Mouse (Mus musculus) heart, adult 8-10 months (tissue): ENCODE measurements around the gene Crim1. TPM values are rescaled to one million over a fixed set of nuclear protein-coding genes. Genes with fewer than 3 reads are reported as not detected.

Source experiments
- DNase-seq: peaks from one replicate; pipeline ENCODE4 v3.0.0; 2022; ENCODE audit warnings: low spot score
- microRNA-seq: library from miRNA; unstranded; fragments of <30 nt; microRNA quantifications from one replicate; pipeline ENCODE4 v1.2.0, GENCODE M21; 2022
- total RNA-seq, 4 experiments: library from RNA; stranded (reverse); gene quantifications; 2 replicates each; pipeline ENCODE4 v1.2.4; 2022

Crim1 gene
- total RNA-seq, 4 experiments from 2014 or later = 58.6 to 70.9 (median 67.5) TPM

DNA sequence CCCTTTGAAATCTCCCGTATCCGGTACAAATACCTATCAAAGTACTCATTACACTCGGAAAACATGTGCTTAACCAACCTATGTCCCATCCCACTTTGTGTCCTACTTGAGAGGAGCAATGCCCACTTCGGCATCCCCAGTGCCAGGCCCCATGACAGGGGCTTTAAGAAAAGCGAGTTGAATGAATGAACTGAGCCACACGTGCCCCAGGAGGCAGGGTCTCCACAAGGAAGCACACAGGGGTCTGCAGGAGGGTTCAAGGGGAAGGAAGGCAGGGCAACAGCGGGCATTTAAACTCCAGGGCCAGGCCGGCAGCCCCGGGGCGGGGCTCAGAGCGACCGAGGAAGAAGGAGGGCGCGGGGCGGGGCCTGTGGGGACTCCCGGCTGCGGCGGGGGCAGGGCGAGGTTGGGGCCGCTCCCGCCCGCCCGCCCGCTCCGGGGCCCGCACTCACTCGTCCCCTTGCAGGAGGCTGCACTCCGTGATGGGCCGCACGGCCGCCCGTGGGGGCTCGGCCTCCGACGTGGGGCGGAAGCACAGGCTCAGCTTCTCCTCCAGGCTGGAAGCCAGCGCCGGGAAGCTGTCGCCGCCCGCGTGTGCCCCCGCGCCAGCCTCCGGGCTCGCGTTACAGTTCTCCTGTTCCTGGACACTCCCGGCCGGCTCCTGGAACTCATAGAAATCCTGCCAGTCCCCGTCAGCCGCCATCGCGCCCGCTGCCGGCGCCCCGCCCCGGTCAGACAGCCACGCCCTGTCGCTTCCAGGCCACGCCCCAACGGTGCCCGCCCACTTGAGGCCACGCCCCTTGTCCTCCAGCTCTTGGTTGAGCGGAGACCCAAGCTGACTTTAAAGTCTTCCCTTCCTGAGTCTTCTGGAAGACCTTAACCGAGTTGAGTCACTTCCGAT is 217.6 kb downstream of the Crim1 start, which contains the start of gene Fez2:
Fez2 (minus strand) TSS at position 772 of the 901 bp plus-strand sequence.
- peak; percentile 96 for DNase-seq

DNA sequence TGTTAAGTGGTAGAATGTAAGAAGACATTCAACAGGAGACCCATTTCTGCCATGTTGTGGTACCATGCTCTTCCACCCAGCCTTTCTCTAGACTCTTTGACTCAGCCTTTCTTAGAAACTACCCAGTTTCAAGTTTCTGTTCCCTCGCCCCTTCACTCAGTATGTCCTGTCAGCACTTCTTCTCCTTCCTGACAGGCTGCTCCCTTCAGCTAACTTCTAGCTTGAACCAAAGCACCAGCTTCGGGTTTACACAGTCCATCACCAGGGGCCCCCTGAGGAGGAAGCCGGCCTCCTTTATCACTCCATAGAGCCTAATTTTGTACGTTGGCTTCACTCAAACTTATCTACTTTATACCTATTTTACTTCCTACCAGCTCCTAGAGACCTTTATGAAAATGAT is 219.2 kb downstream of the Crim1 start:
- no peak for DNase-seq

DNA sequence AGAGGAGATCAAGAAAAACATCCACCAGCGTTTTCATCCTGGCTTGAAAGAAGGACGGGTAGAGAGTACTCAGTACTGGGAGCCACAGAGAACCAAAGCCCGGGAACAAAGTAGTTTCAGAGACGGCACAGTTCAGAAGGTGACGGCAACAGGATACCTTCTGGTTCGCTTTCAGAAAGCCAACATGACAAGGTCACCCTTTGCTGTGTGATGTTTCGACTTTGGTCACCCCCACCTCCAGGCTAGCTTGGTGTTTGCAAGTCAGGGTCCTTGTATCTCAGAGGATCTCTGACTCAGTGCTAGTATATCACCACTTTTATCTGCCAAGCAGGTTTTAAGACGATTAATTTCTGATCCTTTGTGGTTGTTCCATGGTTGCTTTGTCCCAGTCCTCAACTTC is 225.0 kb downstream of the Crim1 start:
- DNase-seq = no peak

Small RNA genes within 50 kb of the gene (microRNA-seq; reads per million reads assigned to microRNA genes)
- gene Gm25069 = not detected

Other genes starting within 250 kb of the Crim1 start
- gene Fez2, start 217.9 kb downstream of the Crim1 start, total RNA-seq = 10 to 100 TPM; 77.0 to 92.6 (median 86.4) TPM